Mouse (Mus musculus) NIH3T3 (cell line): ENCODE data around the gene Cntd1.
"Not testable (repeated sequence)": the region's sequence is repeated elsewhere in the genome, so short reads cannot be mapped to it uniquely, and the experiment has no call there.

Source experiments
- DNase-seq: peaks from one replicate; pipeline ENCODE4 v3.0.0-alpha.2; 2012; ENCODE audit warnings: low read depth

Cntd1 gene

DNA sequence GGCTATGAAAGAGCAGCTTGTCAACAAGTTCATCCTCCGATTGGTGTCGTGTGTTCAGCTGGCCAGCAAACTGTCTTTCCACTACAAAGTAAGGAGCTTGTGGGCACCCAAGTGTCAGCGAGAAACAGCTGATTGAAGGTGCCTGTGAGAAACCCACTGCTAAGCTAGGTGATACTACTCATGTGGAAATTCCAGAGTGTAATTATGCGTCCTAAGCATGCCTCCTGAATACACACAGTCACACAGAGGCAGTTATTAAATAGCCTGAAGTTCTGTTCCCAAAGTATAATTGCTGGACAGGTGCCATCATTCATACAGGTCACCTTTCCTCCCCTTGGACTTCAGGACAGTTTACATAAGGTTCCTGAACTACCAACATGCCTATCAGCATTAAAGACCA, 5.0 kb downstream of the Cntd1 start:
- DNase-seq: no peak

DNA sequence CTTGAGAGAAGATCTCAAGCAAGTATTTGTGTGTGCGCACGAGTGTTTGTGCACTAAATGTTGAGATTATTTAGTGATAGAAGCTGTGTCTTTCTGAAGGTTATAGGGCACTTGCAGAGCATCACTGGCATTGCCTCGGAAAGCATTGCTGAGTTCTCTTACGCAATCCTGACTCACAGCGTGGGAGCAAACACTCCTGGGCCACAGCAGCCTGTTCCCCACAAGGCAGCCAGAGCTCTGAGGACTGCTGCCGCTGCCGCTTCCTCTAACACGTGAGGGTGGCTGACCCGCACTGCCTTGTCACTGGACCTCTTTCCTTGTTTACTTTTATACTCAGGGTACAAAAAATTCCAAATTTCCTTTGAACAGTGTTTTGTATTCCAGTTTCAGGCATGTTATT, 8.5 kb downstream of the Cntd1 start:
- peak; percentile 81 for DNase-seq

DNA sequence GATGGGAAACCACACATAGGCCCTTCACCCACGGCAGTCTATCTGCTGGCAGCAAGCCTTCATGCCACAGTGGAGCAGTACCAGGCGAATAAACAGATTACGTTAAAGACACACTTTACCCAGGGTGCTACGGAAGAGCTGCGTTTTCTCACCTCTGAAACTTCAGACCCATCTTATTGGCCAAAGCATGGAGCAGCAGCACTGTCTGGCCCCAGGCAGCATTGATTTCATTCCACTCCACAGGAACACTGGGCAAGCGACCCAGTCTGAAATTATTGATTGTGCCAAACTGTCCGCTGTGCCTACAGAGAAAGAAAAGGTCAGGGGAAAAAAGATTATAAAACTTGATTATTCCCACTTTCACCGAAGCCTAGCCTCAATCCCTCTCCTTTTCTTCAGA, 12.4 kb downstream of the Cntd1 start:
- DNase-seq: no peak

DNA sequence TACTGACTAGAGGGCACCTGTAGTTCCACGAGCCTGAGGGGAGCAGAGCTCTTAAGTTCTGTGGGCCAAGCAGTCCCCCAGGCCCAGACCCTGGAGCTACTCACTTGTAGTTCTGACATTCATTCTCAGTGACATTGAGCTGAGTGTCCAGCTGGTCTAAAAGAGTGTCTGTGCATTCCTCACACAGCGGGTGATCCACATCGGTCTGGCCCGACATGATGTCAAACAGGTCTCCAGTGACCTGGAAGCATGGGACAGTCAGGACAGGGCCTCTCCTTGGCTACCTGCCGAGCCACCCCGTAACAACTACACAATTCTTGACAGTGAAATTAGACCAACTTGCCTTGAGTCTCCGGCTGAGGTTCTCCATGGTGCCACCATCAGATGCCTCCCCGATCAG, 16.4 kb downstream of the Cntd1 start:
- DNase-seq: no peak

DNA sequence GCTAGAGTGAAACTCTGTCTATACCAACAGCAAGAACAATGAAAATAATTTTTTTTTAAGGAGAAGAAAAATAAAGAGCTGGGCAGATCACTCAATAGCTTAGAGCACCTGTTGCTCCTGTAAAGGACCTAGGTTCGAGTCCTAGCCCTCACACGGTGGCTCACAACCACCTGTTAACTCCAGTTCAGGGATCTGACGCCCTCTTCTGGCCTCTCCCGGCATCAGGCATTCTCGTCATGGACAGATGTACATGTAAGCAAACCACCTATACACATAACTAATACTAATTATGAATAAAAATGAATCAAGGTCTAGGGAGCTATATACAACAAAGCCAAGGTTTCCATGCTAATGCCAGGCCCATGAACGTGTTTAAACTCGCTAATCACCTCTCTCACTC, 22.1 kb downstream of the Cntd1 start:
- DNase-seq: peak; percentile 35

DNA sequence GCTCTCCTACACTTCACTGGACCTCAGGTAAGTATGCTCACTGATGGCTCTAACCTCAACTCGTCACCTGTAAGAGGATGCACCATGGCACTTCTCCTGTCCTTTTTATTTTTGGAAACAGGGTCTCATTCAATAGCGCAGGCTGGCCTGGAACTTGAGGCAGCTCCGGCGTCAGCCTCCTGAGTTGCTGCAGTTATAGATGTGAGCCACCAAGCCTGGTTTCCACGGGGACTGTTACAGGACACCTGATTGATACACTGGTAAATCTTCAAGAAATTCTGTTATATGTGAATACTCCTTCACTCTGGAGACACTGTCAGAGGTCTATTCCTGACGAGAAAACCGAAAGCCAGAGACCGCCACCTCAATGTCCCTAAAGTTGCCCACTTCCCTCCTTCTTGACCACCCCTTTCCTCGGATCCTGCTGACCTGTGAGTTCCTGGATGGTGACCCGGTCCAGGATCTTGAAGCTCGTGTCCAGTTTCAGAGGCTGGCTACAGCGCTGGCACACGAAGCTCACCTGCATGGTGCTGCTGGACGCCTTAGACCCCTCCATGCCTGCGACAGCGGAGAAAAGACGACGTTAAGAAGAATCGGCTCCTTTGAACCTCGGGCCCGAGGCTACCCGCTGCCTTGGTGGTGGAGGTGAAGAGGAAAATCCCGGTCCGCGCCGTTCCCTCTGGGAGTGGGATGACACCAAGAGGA, 22.6 kb downstream of the Cntd1 start:
- DNase-seq: no peak

DNA sequence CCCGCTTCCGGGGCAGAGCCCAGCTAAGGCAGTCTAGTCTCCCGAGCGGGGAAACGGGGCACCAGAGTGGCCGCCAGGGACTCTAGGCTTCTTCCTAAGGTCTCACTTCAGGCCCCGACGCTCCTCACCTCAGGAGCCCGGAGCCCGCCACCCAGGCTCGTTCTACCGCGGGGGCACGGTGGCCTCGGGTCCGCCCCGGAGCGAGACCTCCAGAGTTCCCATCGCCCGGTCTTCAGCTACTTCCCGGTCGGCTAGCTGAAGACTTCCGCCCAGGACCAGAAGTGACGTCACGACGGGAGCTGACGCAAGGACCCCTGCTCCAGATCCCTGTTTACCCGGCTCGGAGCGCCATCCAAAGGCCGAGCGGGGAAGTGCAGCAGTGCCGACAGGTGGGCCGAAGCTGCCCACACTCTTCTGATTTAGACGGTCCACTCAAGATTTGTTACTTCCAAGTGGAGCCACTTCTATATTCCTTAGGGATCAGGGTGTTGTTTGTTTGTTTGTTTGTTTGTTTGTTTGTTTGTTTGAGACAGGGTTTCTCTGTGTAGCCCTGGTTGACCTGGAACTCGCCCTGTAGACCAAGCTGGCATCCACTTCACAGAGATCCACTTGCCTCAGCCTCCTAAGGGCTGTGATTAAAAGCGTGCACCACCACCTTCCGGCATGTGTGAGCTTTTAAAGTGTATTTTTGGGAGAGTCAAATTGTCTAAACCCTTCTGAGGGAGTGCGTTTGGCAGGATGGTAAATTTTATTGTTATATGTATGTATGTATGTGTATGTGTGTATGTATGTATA, 23.4 kb downstream of the Cntd1 start, which contains the start of gene Becn1:
Gene Becn1 (minus strand): TSS at position 283 of the 795 bp plus-strand sequence.
- DNase-seq: peak; percentile 98

DNA sequence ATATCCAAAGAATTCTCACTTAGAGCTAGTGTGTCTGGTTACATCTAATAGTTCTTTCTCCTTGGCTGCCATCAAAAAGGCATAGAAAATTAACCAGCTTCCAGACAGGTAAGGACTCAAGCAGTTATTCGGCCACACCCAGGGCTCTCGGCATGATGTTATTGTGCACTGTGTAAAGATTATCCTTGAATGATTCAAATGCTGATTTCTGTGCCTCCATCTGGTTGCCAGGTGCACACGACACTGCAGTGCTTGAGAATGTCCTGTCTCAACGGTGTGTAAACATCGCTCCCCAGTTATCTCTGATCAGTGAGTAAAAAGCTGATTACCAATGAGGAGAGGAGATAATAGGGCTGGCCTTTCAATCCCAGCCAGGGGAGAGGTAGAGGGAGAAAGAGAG, 28.9 kb downstream of the Cntd1 start:
- DNase-seq: no peak

DNA sequence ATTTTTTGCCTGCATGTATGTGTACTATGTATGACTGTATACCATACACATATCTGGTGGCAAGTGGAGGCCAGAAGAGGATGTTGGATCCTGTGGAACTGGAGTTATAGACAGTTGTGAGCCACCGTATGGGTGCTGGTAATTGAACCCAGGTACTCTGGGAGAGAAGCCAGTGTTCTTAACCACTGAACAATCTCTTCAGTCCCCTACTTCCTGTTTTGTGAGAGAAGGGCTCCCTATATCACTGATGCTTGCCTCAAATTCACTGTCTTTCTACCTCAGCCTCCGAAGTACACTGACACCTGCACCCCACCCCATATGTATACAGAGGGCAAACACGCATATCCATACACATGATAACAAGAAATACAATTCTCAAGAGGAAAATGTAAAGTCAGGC, 32.3 kb downstream of the Cntd1 start:
- no peak for DNase-seq

DNA sequence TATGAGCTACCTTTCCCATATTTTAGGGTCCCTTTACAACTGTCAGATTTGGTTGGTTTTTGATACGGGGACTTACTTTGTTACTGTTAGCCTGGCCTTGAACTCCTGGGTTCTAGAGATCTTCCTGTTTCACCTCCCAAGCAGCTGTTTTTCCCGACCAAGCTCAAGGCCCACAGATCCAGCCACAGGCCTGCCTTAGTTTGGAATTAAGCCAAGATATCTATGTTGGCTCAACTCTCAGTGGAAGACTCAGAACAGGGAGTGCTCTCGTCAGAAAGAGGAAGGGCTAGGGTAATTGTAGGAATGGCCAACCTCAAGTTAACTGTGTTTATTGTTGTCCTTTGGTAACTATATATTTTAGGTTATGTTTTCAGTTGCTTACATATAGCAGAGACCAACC, 33.3 kb downstream of the Cntd1 start:
- DNase-seq: no peak

DNA sequence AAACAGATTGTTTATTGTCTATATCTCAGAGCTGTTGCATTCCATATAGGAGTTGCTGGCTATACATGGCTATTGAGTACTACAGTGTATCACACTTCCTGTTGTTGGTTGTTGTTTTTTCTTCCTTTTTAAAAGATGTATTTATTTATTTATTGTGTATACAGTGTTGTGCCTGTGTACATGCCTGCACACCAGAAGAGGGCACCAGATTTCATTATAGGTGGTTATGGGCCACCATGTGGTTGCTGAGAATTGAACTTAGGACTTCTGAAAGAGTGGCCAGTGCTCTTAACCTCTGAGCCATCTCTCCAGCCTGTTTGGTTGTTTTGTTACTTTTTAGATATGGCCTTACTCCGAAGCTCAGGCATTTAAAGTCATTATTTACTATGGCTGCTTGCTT, 35.8 kb downstream of the Cntd1 start:
- no peak for DNase-seq

DNA sequence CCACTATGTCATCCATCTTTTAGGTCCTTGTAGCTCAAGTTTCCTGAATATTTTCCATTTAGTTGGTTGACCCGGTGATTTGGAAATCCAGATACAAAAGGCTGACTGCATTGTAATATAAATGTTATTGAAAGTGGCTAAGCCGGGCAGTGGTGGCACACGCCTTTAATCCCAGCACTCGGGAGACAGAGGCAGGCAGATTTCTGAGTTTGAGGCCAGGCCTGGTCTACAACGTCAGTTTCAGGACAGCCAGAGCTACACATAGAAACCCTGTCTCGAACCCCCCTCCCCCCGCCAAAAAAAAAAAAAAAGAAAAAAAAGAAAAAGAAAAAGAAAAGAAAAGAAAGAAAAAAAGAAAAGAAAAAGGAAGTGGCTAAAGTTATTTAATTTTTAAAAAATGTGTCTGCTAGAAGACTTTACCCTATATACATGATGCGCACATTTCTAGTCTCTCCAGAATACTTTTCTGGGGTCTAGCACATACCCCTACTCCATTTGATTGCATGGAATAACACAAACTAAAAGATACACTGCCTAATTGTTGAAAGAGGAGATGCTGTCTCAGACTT, 36.4 kb downstream of the Cntd1 start:
- DNase-seq: no peak

DNA sequence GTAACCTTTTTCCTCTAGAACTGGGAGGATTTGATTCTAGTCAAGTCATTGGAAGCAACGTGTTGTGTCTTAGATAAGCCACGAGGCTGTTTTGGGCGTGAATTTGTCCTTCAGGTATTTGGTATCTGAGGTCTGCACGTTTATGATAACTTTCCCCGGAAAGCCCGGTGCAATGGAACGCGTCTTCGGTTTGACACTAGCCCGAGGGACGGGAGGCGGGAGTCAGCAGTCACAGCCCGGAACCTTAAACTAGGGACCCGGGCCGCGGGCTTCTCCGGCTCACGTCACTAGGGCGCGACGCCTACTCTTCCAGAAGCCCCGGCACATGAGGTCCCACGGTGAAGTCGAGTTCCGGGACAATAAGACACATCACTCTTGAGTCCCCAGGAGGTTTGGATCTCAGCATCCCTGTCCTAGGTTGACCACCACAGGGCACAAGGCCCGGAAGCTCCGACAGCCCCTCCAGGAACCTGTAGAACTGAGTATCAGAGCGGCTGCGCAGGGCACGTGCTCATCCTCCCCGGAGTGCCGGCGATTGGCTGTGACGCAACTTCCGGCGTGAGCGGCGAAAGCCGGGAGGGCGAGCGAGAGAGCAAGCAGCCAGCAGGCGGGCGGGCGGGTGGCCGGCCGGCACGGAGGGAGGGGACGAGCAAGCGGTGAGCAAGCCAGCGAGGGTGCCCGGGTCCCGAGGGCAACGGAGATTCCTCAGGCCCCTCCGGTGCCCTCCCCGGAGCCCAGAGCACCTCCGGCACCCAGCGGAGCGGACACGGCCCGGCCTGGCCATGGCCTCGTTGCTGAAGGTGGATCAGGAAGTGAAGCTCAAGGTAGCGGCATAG, 37.1 kb downstream of the Cntd1 start, which contains the start of gene Psme3:
Gene Psme3 (plus strand): TSS at position 549 of the 836 bp plus-strand sequence.
- peak; percentile 94 for DNase-seq

DNA sequence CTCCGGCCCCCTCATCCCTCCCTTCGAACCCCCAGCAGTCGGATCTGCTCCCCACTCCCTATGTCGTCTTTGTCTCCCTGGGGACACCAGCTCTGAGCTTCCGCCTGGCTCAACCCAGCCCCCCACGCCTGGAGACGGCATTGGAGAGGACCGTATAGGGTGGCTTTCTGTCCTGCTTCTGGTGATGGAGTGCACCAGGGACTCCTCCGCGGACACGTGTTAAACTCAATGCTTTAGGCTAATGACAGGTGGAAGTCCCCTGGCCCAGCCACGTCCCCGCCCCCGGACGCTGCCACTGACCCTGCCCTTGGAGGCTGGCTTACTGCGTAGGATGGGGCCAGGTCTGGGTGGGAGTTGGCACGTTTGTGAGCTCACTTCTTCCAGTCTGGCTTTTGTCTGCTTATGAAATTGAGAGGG, 37.7 kb downstream of the Cntd1 start:
- DNase-seq: peak; percentile 37

DNA sequence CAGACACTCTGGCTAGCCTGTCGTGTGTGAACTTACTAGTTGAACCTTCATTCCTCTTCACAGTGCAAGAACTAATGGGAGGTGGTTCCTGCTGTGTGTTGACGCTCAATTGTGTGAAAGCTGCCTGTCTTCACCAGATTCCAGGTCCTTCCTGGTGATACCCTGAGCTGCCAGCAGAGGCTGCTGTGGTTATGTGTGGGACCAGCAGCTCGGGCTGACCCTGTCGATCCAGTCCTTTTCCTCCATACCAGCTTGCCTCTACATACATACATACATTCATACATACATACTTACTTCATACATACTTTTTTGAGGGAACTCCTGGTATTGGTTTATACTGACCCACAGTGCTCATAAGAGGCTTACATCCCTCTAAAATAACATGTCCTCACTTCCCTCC, 44.8 kb downstream of the Cntd1 start:
- peak; percentile 90 for DNase-seq

DNA sequence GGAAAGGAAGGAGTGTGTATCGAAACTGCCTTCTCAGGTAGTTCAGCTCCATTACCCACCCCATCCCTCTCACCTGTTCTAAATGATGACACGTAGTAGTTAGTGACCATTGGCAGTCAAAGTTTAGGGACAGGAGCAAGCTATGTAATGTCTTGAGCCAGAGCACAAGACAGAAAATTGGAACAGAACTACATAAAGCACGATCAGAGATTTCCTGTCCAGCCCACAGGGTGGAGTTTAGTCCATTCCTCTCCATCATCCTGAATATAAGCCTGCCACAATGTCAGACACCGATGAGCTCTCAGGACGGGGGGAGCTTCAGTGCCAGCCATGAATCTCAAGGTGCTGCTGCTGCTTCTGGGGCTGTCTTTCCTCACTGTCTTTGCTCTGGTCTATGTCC, 46.0 kb downstream of the Cntd1 start, which contains the start of gene Aoc2:
Gene Aoc2 (plus strand): TSS at position 301 of the 400 bp plus-strand sequence.
- no peak for DNase-seq

DNA sequence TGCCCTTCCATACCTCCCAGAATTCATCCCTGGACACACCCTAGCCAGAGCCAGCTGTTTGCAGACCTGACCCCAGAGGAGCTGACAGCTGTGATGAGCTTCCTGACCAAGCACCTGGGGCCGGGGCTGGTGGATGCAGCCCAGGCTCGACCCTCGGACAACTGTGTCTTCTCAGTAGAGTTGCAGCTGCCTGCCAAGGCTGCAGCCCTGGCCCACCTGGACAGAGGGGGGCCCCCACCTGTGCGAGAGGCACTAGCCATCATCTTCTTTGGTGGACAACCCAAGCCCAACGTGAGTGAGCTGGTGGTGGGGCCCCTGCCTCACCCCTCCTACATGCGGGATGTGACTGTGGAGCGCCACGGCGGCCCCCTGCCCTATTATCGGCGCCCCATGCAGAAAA, 46.4 kb downstream of the Cntd1 start:
- not testable (repeated sequence) for DNase-seq

DNA sequence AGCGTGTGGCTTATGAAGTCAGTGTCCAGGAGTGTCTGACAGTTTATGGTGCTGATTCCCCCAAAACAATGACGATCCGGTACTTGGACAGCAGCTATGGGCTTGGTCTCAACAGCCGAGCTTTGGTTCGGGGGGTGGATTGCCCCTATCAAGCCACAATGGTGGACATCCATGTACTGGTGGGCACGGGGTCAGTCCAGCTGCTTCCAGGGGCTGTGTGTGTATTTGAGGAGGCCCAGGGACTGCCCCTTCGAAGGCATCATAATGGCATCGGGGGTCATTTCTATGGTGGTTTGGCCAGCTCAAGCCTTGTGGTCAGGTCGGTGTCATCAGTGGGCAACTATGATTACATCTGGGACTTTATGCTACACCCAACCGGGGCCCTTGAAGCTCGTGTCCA, 47.3 kb downstream of the Cntd1 start:
- DNase-seq: no peak

DNA sequence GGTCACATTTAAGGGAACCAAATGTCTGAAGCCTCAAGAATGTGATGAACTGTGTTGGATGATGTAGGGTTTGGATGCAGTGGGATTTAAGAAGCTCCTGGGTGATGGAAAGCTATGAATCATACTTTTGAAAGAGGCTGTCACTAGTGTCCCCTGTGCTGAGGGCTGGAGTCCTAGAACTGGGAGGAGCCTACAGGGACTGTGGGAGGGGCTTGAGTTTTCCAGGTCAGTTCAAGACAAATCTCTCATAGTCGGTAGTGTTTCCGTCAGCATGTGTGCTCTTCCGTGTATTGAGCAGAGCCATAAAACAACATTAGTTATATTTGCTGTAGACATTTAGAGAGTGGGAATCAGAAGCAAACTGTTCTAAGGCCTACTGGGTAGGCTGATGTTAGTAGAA, 48.5 kb downstream of the Cntd1 start:
- DNase-seq: no peak

DNA sequence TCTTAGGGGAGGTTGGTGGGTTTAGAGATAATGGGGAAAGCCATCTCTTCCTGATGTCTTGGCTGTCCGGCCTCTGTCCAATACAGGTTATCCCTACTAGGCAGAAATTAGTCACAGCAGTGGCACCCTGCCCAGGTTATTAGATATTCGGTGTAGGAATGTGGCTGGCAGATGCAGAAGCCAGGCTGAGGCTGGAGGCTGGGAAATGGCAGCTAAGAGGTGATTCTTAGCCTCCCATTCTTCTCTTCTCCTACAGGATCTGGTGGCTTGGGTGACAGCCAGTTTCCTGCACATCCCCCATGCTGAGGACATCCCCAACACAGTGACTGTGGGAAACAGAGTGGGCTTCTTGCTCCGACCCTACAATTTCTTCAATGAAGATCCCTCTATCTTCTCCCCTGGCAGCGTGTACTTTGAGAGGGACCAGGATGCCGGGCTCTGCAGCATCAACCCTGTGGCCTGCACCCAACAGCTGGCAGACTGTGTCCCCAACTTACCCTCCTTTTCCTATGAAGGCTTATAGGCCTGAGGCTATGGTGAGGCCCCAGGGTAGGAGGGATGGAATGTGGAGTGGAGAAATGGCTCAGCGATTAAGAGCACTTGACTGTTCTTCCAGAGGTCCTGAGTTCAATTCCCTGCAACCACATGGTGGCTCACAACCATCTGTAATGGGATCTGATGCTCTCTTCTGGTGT, 50.3 kb downstream of the Cntd1 start:
- peak; percentile 93 for DNase-seq

DNA sequence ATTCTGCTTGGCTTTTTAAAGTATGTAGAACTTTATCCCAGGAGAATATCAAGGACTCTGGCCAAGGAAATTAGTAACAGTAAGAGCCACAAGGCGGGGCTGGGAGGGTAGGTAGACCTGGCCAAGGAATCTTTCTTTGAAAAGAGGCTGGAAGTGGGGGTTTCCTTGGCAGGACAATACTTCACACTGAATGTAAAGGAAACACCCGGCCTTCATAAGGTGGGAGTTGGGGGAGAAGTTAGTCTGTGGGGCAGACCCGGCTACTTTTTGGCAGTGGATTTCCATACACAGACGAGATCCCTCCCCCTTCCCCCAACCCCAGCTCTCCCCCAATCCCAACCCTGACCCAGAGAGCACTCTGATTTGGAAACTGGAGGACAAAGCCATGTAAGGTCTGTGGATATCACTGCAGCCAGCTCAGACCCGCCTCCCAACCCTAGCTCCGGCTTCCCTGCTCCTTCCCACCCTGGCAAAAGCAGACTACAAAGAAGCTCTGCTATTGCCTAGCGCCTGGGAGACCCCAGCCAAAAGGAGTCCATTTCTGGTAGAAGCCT, 51.6 kb downstream of the Cntd1 start, which contains the start of gene Aoc3:
Gene Aoc3 (plus strand): TSS at position 235 of the 554 bp plus-strand sequence.
- DNase-seq: peak; percentile 93
